Mouse (Mus musculus) E14TG2a.4 (cell line): ENCODE results near the gene Spsb1.

Experiments
- H3K27me3 ChIP-seq: 2 replicates; pipeline ENCODE4 v1.6.1; 2014; ENCODE audit warnings: low read length, control low read depth; ENCODE audit not compliant: insufficient read depth
- H3K36me3 ChIP-seq: 2 replicates; pipeline ENCODE4 v1.6.1; 2014; ENCODE audit warnings: low read length, control low read depth; ENCODE audit not compliant: insufficient read depth
- H3K4me1 ChIP-seq: replicated peaks from 2 replicates; pipeline ENCODE4 v1.6.1; 2014; ENCODE audit warnings: low read depth, low read length, control low read depth
- H3K4me3 ChIP-seq: replicated peaks from 2 replicates; pipeline ENCODE4 v1.5.1; 2014; ENCODE audit warnings: mild to moderate bottlenecking, low read length
- H3K9me3 ChIP-seq: 2 replicates; pipeline ENCODE4 v1.6.1; 2014; ENCODE audit warnings: low read length, control low read depth
- CTCF ChIP-seq: conservative IDR thresholded peaks from 2 replicates; pipeline ENCODE4 v1.5.1; 2014; ENCODE audit warnings: low read length
- NANOG ChIP-seq: IDR thresholded peaks from 2 replicates; pipeline ENCODE4 v1.6.1; 2014; ENCODE audit warnings: borderline replicate concordance, low read length, mixed read lengths
- POU5F1 ChIP-seq: IDR thresholded peaks from 2 replicates; pipeline ENCODE4 v1.6.1; 2014; ENCODE audit warnings: low read length, borderline replicate concordance

Spsb1 gene

GRCm38 (mm10) chr4:149977801-149978544 lies 23.1 kb upstream of the Spsb1 start:
- no peak for TF ChIP-seq NANOG
- TF ChIP-seq POU5F1 = no peak
- no peak for TF ChIP-seq CTCF
- Histone ChIP-seq H3K27me3 (peaks cover 9% of the 10 kb centered on the region; the same call in 1 of the 2 replicates), H3K36me3 (peaks cover 3% of the 10 kb centered on the region; the same call in 1 of the 2 replicates), H3K4me3 (no peak overlapping the region), H3K4me1 (peaks cover 27% of the 10 kb centered on the region), H3K9me3 (peaks cover under 1% of the 10 kb centered on the region)

- TF ChIP-seq CTCF (no peak), NANOG (no peak), POU5F1 (no peak)
- peaks cover 3% of the 10 kb centered on the region for H3K9me3 ChIP-seq
- peaks cover 9% of the 10 kb centered on the region; the same call in 1 of the 2 replicates for H3K27me3 ChIP-seq
- peaks cover 21% of the 10 kb centered on the region for H3K4me1 ChIP-seq
- no peak overlapping the region for H3K4me3 ChIP-seq
- H3K36me3 ChIP-seq = peaks cover 3% of the 10 kb centered on the region; the same call in 1 of the 2 replicates
Measured at GRCm38 (mm10) chr4:149977181-149977580, 22.3 kb upstream of the Spsb1 start.

- Histone ChIP-seq H3K4me1 (peaks cover 20% of the 10 kb centered on the region), H3K27me3 (peaks cover 9% of the 10 kb centered on the region; the same call in 1 of the 2 replicates), H3K4me3 (no peak overlapping the region), H3K36me3 (no peaks in the 10 kb centered on the region), H3K9me3 (peaks cover 3% of the 10 kb centered on the region)
- TF ChIP-seq CTCF = no peak
- TF ChIP-seq POU5F1 = no peak
- TF ChIP-seq NANOG = no peak
Measured at GRCm38 (mm10) chr4:149975730-149976254, 20.9 kb upstream of the Spsb1 start.

GRCm38 (mm10) chr4:149975291-149975690 lies 20.4 kb upstream of the Spsb1 start:
- Histone ChIP-seq H3K4me3 (no peak overlapping the region), H3K9me3 (peaks cover 3% of the 10 kb centered on the region)
- TF ChIP-seq NANOG (no peak), POU5F1 (no peak), CTCF (no peak)

GRCm38 (mm10) chr4:149971393-149971792 lies 16.6 kb upstream of the Spsb1 start:
- Histone ChIP-seq H3K36me3 (no peaks in the 10 kb centered on the region), H3K4me1 (peaks cover 34% of the 10 kb centered on the region), H3K4me3 (no peak overlapping the region), H3K9me3 (peaks cover 3% of the 10 kb centered on the region), H3K27me3 (0 out of 2 replicates have a peak, but pooled peaks cover 3% of the 10 kb centered on the region)
- TF ChIP-seq CTCF (no peak), NANOG (no peak), POU5F1 (no peak)

More at GRCm38 (mm10) chr4:149975291-149975690, 20.4 kb upstream of the Spsb1 start:
- Histone ChIP-seq H3K36me3 (no peaks in the 10 kb centered on the region), H3K27me3 (peaks cover 7% of the 10 kb centered on the region; the same call in 1 of the 2 replicates), H3K4me1 (peaks cover 24% of the 10 kb centered on the region)

- H3K27me3 ChIP-seq = peaks cover 3% of the 10 kb centered on the region; the same call in 1 of the 2 replicates
- H3K4me3 ChIP-seq = no peak overlapping the region
- TF ChIP-seq POU5F1 = no peak
- TF ChIP-seq CTCF = no peak
- no peak for TF ChIP-seq NANOG
- peaks cover 3% of the 10 kb centered on the region for H3K9me3 ChIP-seq
- no peaks in the 10 kb centered on the region for H3K36me3 ChIP-seq
- peaks cover 28% of the 10 kb centered on the region for H3K4me1 ChIP-seq
Measured at GRCm38 (mm10) chr4:149968526-149968925, 13.7 kb upstream of the Spsb1 start.

GRCm38 (mm10) chr4:149966963-149967362 lies 12.1 kb upstream of the Spsb1 start:
- TF ChIP-seq POU5F1 (no peak), NANOG (no peak), CTCF (no peak)
- Histone ChIP-seq H3K4me1 (peaks cover 28% of the 10 kb centered on the region), H3K36me3 (no peaks in the 10 kb centered on the region), H3K27me3 (peaks cover 3% of the 10 kb centered on the region; the same call in 1 of the 2 replicates), H3K4me3 (no peak overlapping the region), H3K9me3 (no peaks in the 10 kb centered on the region)

- no peak overlapping the region for H3K4me3 ChIP-seq
- H3K9me3 ChIP-seq = no peaks in the 10 kb centered on the region
- H3K4me1 ChIP-seq = peaks cover 28% of the 10 kb centered on the region
- peaks cover 3% of the 10 kb centered on the region; the same call in 1 of the 2 replicates for H3K27me3 ChIP-seq
- H3K36me3 ChIP-seq = no peaks in the 10 kb centered on the region
- TF ChIP-seq CTCF (no peak), POU5F1 (no peak), NANOG (no peak)
Measured at GRCm38 (mm10) chr4:149966252-149966651, 11.4 kb upstream of the Spsb1 start.

- no peaks in the 10 kb centered on the region for H3K9me3 ChIP-seq
- TF ChIP-seq CTCF (no peak), NANOG (no peak), POU5F1 (no peak)
- no peaks in the 10 kb centered on the region for H3K36me3 ChIP-seq
- H3K4me3 ChIP-seq = no peak overlapping the region
- H3K4me1 ChIP-seq = peaks cover 24% of the 10 kb centered on the region
- peaks cover 3% of the 10 kb centered on the region; the same call in 1 of the 2 replicates for H3K27me3 ChIP-seq
Measured at GRCm38 (mm10) chr4:149965672-149966071, 10.8 kb upstream of the Spsb1 start.
